Mouse (Mus musculus): ENCODE results near the gene Epha7. TPM values are rescaled to one million over a fixed set of nuclear protein-coding genes. Genes with fewer than 3 reads are reported as not detected.

Gene Epha7
- polyA plus RNA-seq, 1 experiment from 2014 or later: 74.4 TPM

GRCm38 (mm10) chr4:28850388-28850787 lies 37.5 kb downstream of the Epha7 start:
- Histone ChIP-seq H3K4me3 (no peak overlapping the region), H3K27ac (replicated peaks) (no peak overlapping the region), H3K9me3 (no peaks in the 10 kb centered on the region), H3K9ac (replicated peaks) (no peak overlapping the region), H3K4me1 (no peaks in the 10 kb centered on the region), H3K4me2 (replicated peaks) (no peak overlapping the region), H3K27me3 (no peaks in the 10 kb centered on the region), H3K36me3 (no peaks in the 10 kb centered on the region)
- 89% methylated on average over 2 of the region's 2 CpGs for WGBS
- no peak for ATAC-seq (ENCODE audit: low FRiP score, low read depth)

GRCm38 (mm10) chr4:28862845-28863666 lies 50.1 kb downstream of the Epha7 start:
- Histone ChIP-seq H3K4me3 (no peak overlapping the region), H3K9me3 (no peaks in the 10 kb centered on the region), H3K27me3 (no peaks in the 10 kb centered on the region), H3K4me1 (no peaks in the 10 kb centered on the region; the same call in 1 of the 2 replicates), H3K4me2 (replicated peaks) (no peak overlapping the region), H3K36me3 (no peaks in the 10 kb centered on the region), H3K27ac (replicated peaks) (no peak overlapping the region), H3K9ac (replicated peaks) (no peak overlapping the region)
- no peak; the same call in 1 of the 2 replicates for ATAC-seq (ENCODE audit: low FRiP score, low read depth)
- 72% methylated on average over 6 of the region's 6 CpGs for WGBS

GRCm38 (mm10) chr4:28866411-28866810 lies 53.5 kb downstream of the Epha7 start:
- Histone ChIP-seq H3K4me1 (no peaks in the 10 kb centered on the region; the same call in 1 of the 2 replicates), H3K9me3 (no peaks in the 10 kb centered on the region), H3K36me3 (no peaks in the 10 kb centered on the region), H3K4me2 (replicated peaks) (no peak overlapping the region), H3K27ac (replicated peaks) (no peak overlapping the region), H3K27me3 (no peaks in the 10 kb centered on the region), H3K9ac (replicated peaks) (no peak overlapping the region), H3K4me3 (no peak overlapping the region)
- no peak for ATAC-seq (ENCODE audit: low FRiP score, low read depth)
- WGBS: 30% methylated on average over 2 of the region's 2 CpGs

- no peak overlapping the region for H3K27ac ChIP-seq (replicated peaks)
- H3K4me2 ChIP-seq (replicated peaks): no peak overlapping the region
- no peak for ATAC-seq (ENCODE audit: low FRiP score, low read depth)
- 90% methylated on average over 11 of the region's 11 CpGs for WGBS
- H3K9me3 ChIP-seq: no peaks in the 10 kb centered on the region
- H3K36me3 ChIP-seq: no peaks in the 10 kb centered on the region
- no peaks in the 10 kb centered on the region for H3K27me3 ChIP-seq
- H3K9ac ChIP-seq (replicated peaks): no peak overlapping the region
- no peak overlapping the region for H3K4me3 ChIP-seq
- H3K4me1 ChIP-seq: no peaks in the 10 kb centered on the region
Measured at GRCm38 (mm10) chr4:28871615-28872014, 58.7 kb downstream of the Epha7 start.

- WGBS: 48% methylated on average over 5 of the region's 5 CpGs
- no peak overlapping the region for H3K9ac ChIP-seq (replicated peaks)
- H3K27ac ChIP-seq (replicated peaks): peak overlapping the region; percentile 39; the same call in 1 of the 2 replicates
- H3K4me3 ChIP-seq: no peak overlapping the region
- peaks cover 7% of the 10 kb centered on the region; the same call in 1 of the 2 replicates for H3K4me1 ChIP-seq
- H3K36me3 ChIP-seq: no peaks in the 10 kb centered on the region
- no peaks in the 10 kb centered on the region for H3K9me3 ChIP-seq
- no peak overlapping the region for H3K4me2 ChIP-seq (replicated peaks)
- ATAC-seq (ENCODE audit: low FRiP score, low read depth): 0 out of 2 replicates have a peak, but pooled peaks have one; percentile 44
- H3K27me3 ChIP-seq: no peaks in the 10 kb centered on the region
Measured at GRCm38 (mm10) chr4:28881271-28882044, 68.5 kb downstream of the Epha7 start.

- Histone ChIP-seq H3K9ac (replicated peaks) (no peak overlapping the region), H3K27ac (replicated peaks) (no peak overlapping the region), H3K4me1 (no peaks in the 10 kb centered on the region), H3K4me2 (replicated peaks) (no peak overlapping the region), H3K4me3 (no peak overlapping the region), H3K9me3 (no peaks in the 10 kb centered on the region), H3K36me3 (no peaks in the 10 kb centered on the region), H3K27me3 (no peaks in the 10 kb centered on the region)
- no peak for ATAC-seq (ENCODE audit: low FRiP score, low read depth)
- 94% methylated on average over 5 of the region's 5 CpGs for WGBS
Measured at GRCm38 (mm10) chr4:28889630-28890029, 76.7 kb downstream of the Epha7 start.

- ATAC-seq (ENCODE audit: low FRiP score, low read depth): no peak
- Histone ChIP-seq H3K9me3 (no peaks in the 10 kb centered on the region), H3K4me1 (no peaks in the 10 kb centered on the region), H3K36me3 (no peaks in the 10 kb centered on the region), H3K4me2 (replicated peaks) (no peak overlapping the region), H3K27me3 (no peaks in the 10 kb centered on the region), H3K4me3 (no peak overlapping the region), H3K27ac (replicated peaks) (no peak overlapping the region), H3K9ac (replicated peaks) (no peak overlapping the region)
- whole genome bisulfite sequencing: 72% methylated on average over 3 of the region's 3 CpGs
Measured at GRCm38 (mm10) chr4:28890102-28890501, 77.2 kb downstream of the Epha7 start.

- Histone ChIP-seq H3K36me3 (no peaks in the 10 kb centered on the region), H3K4me3 (no peak overlapping the region), H3K9me3 (no peaks in the 10 kb centered on the region), H3K27me3 (no peaks in the 10 kb centered on the region), H3K4me2 (replicated peaks) (no peak overlapping the region), H3K9ac (replicated peaks) (no peak overlapping the region), H3K27ac (replicated peaks) (no peak overlapping the region), H3K4me1 (no peaks in the 10 kb centered on the region)
- no peak for ATAC-seq (ENCODE audit: low FRiP score, low read depth)
- 91% methylated on average over 7 of the region's 7 CpGs for WGBS
Measured at GRCm38 (mm10) chr4:28895480-28895879, 82.5 kb downstream of the Epha7 start.

- no peaks in the 10 kb centered on the region for H3K9me3 ChIP-seq
- no peaks in the 10 kb centered on the region for H3K27me3 ChIP-seq
- H3K36me3 ChIP-seq: no peaks in the 10 kb centered on the region
- WGBS: 90% methylated on average over 4 of the region's 4 CpGs
- H3K27ac ChIP-seq (replicated peaks): no peak overlapping the region
- no peak overlapping the region for H3K4me3 ChIP-seq
- H3K9ac ChIP-seq (replicated peaks): no peak overlapping the region
- no peak overlapping the region for H3K4me2 ChIP-seq (replicated peaks)
- ATAC-seq (ENCODE audit: low FRiP score, low read depth): no peak
- peaks cover 3% of the 10 kb centered on the region; the same call in 1 of the 2 replicates for H3K4me1 ChIP-seq
Measured at GRCm38 (mm10) chr4:28899373-28899772, 86.4 kb downstream of the Epha7 start.

GRCm38 (mm10) chr4:28899783-28900182 lies 86.9 kb downstream of the Epha7 start:
- peaks cover 3% of the 10 kb centered on the region; the same call in 1 of the 2 replicates for H3K4me1 ChIP-seq
- no peak for ATAC-seq (ENCODE audit: low FRiP score, low read depth)
- H3K27ac ChIP-seq (replicated peaks): no peak overlapping the region
- H3K9me3 ChIP-seq: no peaks in the 10 kb centered on the region
- 93% methylated on average over 11 of the region's 11 CpGs for WGBS
- no peaks in the 10 kb centered on the region for H3K36me3 ChIP-seq
- H3K27me3 ChIP-seq: no peaks in the 10 kb centered on the region
- no peak overlapping the region for H3K4me3 ChIP-seq
- H3K9ac ChIP-seq (replicated peaks): no peak overlapping the region
- no peak overlapping the region for H3K4me2 ChIP-seq (replicated peaks)

- no peak for ATAC-seq (ENCODE audit: low FRiP score, low read depth)
- no peaks in the 10 kb centered on the region for H3K9me3 ChIP-seq
- no peaks in the 10 kb centered on the region for H3K36me3 ChIP-seq
- H3K27me3 ChIP-seq: no peaks in the 10 kb centered on the region
- WGBS: 92% methylated on average over 5 of the region's 5 CpGs
- H3K9ac ChIP-seq (replicated peaks): no peak overlapping the region
- H3K27ac ChIP-seq (replicated peaks): no peak overlapping the region
- peaks cover 3% of the 10 kb centered on the region; the same call in 1 of the 2 replicates for H3K4me1 ChIP-seq
- H3K4me2 ChIP-seq (replicated peaks): no peak overlapping the region
- H3K4me3 ChIP-seq: no peak overlapping the region
Measured at GRCm38 (mm10) chr4:28901496-28901895, 88.6 kb downstream of the Epha7 start.

Measured in midbrain, embryonic 12.5 days (tissue).